Mouse (Mus musculus) macrophage (primary cell): ENCODE measurements around the gene Cnbp. TPM values are rescaled to one million over a fixed set of nuclear protein-coding genes. Genes with fewer than 3 reads are reported as not detected.

Experiments used
- H3K27ac ChIP-seq: fragments of 350-480 bp; formaldehyde crosslinking; 2 replicates; pipeline ENCODE4 v1.9.0; 2021
- H3K36me3 ChIP-seq: fragments of 350-480 bp; formaldehyde crosslinking; 2 replicates; pipeline ENCODE4 v1.9.0; 2021; ENCODE audit errors: inconsistent target
- H3K4me3 ChIP-seq: fragments of 350-480 bp; formaldehyde crosslinking; 2 replicates; pipeline ENCODE4 v1.9.0; 2021; ENCODE audit errors: inconsistent target
- H3K79me2 ChIP-seq: fragments of 350-480 bp; formaldehyde crosslinking; 2 replicates; pipeline ENCODE4 v1.9.0; 2021; ENCODE audit errors: inconsistent target
- WGBS: methylation state at CpG from one replicate; pipeline ENCODE4 v1.1.7; 2026; ENCODE audit warnings: inconsistent platforms; ENCODE audit not compliant: missing documents; 5-methylcytosine and 5-hydroxymethylcytosine counted together
- polyA plus RNA-seq: library from polyadenylated mRNA; stranded (reverse); fragments of 250-400 nt; gene quantifications from 3 replicates; pipeline ENCODE4 v1.2.4, GENCODE M21; 2018; ENCODE audit warnings: inconsistent platforms

Cnbp gene
- polyA plus RNA-seq, 1 experiment from 2014 or later: 146 TPM

DNA sequence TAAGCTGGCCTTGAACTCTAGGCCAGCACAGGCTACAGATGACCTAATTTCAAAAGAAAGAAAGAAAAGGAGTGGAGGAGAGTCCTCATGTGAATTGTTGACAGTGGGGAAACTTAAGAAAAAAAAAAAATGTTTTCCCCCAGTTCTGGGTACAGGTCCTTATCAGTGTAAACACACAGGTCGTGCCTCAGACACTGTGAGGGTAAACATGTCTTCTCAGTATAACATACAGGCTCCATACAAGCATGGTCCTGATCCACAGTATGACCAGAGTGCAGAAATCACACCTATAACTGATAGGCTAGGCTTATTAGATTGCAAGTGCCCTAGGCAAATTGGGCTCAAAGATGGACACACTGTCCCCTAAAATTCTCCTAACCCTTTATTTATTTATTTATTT, 19.5 kb upstream of the Cnbp start:
- H3K4me3 ChIP-seq: no peak overlapping the region
- 92% methylated on average over 1 of the region's 1 CpGs for WGBS
- H3K27ac ChIP-seq: no peak overlapping the region

GRCm38 (mm10) chr6:87868871-87869506, 18.1 kb upstream of the Cnbp start:
- H3K79me2 ChIP-seq: no peaks in the 10 kb centered on the region
- H3K36me3 ChIP-seq: no peaks in the 10 kb centered on the region
- peak overlapping the region; percentile 4; the same call in 1 of the 2 replicates for H3K27ac ChIP-seq
- WGBS: 32% methylated on average over 9 of the region's 9 CpGs
- H3K4me3 ChIP-seq: no peak overlapping the region

More for the DNA sequence above, 19.5 kb upstream of the Cnbp start:
- Histone ChIP-seq H3K79me2 (no peaks in the 10 kb centered on the region), H3K36me3 (no peaks in the 10 kb centered on the region)

DNA sequence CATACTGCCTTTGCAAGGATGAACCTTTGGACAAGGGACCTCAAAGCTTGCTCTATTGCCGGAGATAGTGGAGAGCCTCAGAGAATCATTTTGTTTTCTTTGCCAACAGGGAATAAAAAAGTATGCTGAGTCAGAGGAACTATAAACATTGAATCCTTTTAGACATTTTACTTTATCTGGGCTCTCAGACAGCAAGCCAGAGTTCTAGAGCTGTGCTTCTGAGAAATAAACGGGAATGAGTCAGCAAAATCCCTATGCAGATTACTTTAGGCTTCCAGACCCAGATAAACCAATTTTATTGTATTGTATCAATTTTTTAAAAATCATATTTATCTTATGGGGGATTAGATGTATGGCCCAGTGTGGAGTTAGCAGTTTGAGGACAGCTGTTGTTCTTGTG, 16.4 kb upstream of the Cnbp start:
- no peaks in the 10 kb centered on the region for H3K36me3 ChIP-seq
- H3K79me2 ChIP-seq: no peaks in the 10 kb centered on the region
- H3K4me3 ChIP-seq: no peak overlapping the region
- no peak overlapping the region for H3K27ac ChIP-seq
- 46% methylated on average over 2 of the region's 2 CpGs for WGBS

DNA sequence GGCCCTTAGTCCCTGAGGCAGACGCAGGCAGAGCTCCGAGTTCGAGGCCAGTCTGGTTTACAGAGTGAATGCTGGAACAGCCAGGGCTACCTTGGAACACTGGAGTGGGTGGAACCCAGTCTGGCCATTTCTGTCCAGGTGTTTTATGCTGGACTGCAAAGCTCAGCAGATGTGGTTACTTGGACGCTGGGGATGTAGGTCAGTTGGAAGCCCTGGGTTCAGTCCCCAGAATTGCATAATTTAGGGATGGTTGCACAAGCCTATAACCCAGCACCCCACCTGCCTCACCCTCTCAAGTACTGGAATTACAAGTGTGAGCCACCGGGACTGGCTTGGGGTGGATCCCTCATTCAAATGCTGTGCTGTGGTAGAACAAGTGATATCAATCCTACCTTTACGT, 15.3 kb upstream of the Cnbp start:
- Histone ChIP-seq H3K27ac (no peak overlapping the region), H3K79me2 (no peaks in the 10 kb centered on the region), H3K36me3 (no peaks in the 10 kb centered on the region), H3K4me3 (no peak overlapping the region)
- 71% methylated on average over 6 of the region's 6 CpGs for WGBS

DNA sequence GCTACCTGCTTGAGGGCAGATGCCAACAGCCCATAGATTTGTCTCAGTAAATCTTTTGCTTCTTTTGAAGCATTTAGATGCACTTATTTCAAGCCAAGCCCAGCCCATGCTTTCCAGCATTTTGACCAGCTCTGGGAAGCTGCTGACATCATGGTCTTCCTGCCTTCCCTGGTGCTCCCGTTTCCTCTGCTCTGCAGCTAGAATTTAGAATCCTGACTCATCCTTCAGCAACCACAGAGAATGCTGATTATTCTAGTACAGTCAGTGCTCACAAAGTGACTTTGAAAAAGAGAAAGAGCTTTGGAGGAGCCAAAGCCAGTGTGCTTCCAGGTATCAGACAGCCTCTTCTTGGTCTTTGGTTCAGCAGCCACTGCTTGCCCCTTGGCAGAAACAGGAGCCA, 6.2 kb upstream of the Cnbp start:
- H3K36me3 ChIP-seq: no peaks in the 10 kb centered on the region
- 21% methylated on average over 1 of the region's 1 CpGs for WGBS
- no peak overlapping the region for H3K4me3 ChIP-seq
- no peak overlapping the region for H3K27ac ChIP-seq
- no peaks in the 10 kb centered on the region for H3K79me2 ChIP-seq

DNA sequence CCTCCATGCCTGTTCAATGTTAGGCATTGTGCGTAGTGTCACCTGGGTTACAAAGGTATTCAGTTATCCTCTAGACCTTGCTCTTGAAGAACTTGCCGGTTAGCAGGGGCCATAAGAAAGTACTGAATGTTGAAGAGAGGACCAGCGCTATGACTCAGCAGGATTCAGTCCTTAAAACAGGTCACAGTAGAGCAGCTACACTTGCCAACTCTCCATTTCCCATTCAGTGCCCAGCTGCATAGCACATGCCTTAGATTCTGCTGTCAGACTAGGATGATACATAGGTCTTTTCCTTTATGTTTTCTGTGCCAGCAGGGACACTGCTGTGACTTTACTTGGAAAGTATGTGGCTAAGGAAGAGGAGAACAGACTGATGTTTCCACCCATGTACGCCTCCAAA, 2.5 kb upstream of the Cnbp start:
- no peak overlapping the region for H3K27ac ChIP-seq
- 79% methylated on average over 4 of the region's 4 CpGs for WGBS
- no peak overlapping the region for H3K4me3 ChIP-seq
- no peaks in the 10 kb centered on the region for H3K36me3 ChIP-seq
- H3K79me2 ChIP-seq: peaks cover 19% of the 10 kb centered on the region

DNA sequence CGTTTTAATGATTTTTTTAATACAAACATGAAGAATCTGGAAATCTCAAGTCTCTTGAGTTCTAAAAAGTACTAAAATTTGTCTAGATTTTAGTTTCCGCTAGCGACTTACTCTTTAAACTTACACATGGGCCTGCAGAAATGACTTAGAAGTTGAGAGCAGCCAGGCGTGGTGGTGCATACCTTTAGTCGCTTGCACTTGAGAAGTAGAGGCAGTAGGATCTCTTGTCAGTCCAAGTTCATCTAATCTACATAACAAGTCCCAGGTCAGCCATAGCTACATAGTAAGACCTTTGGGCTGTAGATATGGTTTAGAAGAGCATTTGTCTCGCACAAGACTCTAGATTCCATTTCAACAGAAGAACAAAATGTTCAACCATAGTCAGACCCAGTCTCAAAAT, 965 bp upstream of the Cnbp start:
- peaks cover 34% of the 10 kb centered on the region for H3K79me2 ChIP-seq
- H3K36me3 ChIP-seq: no peaks in the 10 kb centered on the region
- H3K4me3 ChIP-seq: no peak overlapping the region; the same call in 1 of the 2 replicates
- 97% methylated on average over 6 of the region's 6 CpGs for whole genome bisulfite sequencing
- H3K27ac ChIP-seq: no peak overlapping the region

DNA sequence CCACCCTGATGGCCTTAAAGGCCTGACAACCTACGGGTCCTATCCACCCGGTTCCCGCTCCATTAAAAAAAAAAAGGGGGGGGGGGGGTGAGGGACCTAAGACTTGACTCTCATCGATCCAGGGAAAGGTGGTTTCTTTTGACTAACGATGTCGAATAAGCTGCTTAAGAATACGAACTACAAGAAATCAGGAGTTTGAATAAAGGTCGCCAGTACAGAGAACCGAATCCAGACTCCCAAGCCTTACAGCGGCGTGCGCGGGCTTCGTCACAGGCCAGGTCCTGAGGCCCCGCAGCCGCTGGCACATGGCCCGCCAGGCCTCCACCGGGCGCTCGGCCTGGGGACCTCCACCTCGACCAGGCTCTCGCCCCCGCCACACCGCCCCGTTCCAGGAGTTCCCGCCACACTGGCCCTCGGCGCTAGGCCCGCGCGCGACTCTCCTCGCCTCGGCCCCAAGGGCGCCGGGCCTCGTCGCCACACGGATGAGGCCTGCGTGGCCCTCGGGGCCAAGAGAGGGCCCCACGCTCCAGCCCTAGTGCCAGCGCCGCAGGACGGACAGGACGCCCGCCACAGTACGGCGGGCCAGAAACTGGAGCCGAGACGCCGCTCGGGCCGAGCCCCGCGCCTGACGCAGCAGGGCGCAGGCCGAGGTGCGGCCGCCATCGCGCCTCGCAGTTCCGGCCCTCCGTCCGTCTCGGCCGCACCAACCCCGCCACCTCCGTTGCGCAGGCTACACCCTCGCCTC, 579 bp downstream of the Cnbp start:
- Histone ChIP-seq H3K79me2 (peaks cover 50% of the 10 kb centered on the region), H3K36me3 (peaks cover 3% of the 10 kb centered on the region), H3K4me3 (peak overlapping the region; percentile 84), H3K27ac (peak overlapping the region; percentile 67)
- 0% methylated on average over 69 of the region's 73 CpGs for WGBS

DNA sequence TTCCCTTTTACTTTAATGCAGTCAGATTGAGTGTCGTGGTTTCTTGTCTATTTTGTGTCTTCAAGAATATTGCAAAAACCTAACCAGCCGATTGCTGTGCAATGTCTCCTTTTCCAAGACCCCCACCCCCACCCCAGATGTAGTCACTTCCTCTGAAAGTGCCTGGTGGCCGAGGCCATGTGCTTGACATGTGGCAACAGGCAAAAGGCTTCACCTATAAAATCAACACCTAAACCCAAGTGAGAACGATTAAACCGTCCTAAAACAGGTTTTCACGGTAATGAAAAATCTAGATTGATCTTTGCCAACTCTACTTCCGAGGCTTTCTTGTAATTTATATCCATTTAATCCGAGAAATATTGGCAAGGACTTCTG, 1.1 kb downstream of the Cnbp start:
- Histone ChIP-seq H3K4me3 (peak overlapping the region; percentile 56), H3K36me3 (peaks cover 8% of the 10 kb centered on the region), H3K27ac (peak overlapping the region; percentile 67), H3K79me2 (peaks cover 55% of the 10 kb centered on the region)
- WGBS: 0% methylated on average over 8 of the region's 8 CpGs

- WGBS: 57% methylated on average over 1 of the region's 1 CpGs
- Histone ChIP-seq H3K4me3 (no peak overlapping the region), H3K27ac (no peak overlapping the region), H3K79me2 (peaks cover 64% of the 10 kb centered on the region), H3K36me3 (peaks cover 28% of the 10 kb centered on the region)
These were observed 4.1 kb downstream of the Cnbp start for GRCm38 (mm10) chr6:87846813-87847212.

- Histone ChIP-seq H3K27ac (no peak overlapping the region), H3K79me2 (peaks cover 63% of the 10 kb centered on the region), H3K36me3 (peaks cover 28% of the 10 kb centered on the region), H3K4me3 (no peak overlapping the region)
- 92% methylated on average over 13 of the region's 13 CpGs for WGBS
These were observed 5.7 kb downstream of the Cnbp start for GRCm38 (mm10) chr6:87845031-87845695.

DNA sequence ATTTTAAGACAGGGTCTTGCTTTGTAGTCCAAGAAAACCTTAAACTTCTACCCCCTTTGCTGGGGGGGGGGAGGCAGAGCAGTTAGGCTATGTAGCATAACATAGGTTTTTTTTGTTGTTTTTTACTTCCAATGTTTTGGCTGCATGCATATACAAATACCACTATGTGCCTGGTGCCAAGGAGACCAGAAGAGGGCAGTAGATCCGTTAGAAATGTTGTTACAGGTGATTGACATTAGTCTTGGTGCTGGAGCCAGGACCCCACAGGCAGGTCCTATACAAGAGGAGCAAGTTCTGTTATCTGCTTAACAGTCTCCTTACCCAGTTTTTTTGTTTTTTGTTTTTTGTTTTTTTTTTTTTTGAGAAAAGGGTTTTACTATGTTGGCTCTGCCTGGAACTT, 8.7 kb downstream of the Cnbp start:
- Histone ChIP-seq H3K4me3 (no peak overlapping the region), H3K36me3 (peaks cover 28% of the 10 kb centered on the region), H3K79me2 (peaks cover 41% of the 10 kb centered on the region), H3K27ac (no peak overlapping the region)
- 38% methylated on average over 1 of the region's 1 CpGs for WGBS

DNA sequence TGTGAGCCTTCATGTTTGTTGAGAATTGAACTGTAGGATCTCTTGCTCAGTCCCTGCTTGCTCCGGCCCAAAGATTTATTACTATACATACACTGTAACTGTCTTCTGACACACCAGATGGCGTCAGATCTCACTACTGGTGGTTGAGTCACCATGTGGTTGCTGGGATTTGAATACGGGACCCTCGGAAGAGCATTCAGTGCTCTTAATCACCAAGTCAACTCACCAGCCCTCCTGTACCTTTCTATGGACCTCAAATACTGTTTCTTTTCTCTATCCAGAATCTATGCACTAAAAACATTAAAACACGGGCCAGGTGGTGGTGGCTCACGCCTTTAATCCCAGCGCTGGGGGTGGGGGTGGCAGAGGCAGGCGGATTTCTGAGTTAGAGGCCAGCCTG, 9.3 kb downstream of the Cnbp start:
- no peak overlapping the region for H3K4me3 ChIP-seq
- peaks cover 28% of the 10 kb centered on the region for H3K36me3 ChIP-seq
- no peak overlapping the region for H3K27ac ChIP-seq
- 86% methylated on average over 8 of the region's 8 CpGs for WGBS
- H3K79me2 ChIP-seq: peaks cover 41% of the 10 kb centered on the region

DNA sequence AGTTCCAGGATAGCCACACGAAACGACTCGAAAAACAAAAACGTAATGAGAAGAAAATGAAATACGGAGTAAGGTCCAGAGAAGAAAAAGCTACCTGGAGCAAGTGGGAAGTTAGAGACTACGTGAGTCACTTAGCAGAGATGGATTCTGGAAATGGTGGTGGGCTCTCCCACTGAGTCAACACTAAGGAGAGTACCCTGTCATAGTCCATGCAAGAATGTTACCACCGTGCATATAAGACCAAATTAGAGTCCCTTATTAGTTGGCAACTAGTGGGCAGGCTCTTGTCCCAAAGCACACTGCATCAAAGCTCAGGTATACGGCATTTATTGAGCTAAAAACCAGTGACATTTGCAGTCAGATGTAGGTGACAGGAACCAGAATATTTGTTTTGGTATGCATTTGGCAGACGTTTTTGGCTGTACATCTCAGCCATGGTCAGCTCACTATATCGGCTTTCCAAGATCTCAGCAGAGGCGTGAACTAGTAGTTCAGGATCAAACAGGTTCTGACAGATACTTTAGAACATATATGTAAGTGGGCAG, 11.0 kb downstream of the Cnbp start:
- peaks cover 33% of the 10 kb centered on the region for H3K79me2 ChIP-seq
- WGBS: 70% methylated on average over 11 of the region's 11 CpGs
- H3K27ac ChIP-seq: no peak overlapping the region
- H3K4me3 ChIP-seq: no peak overlapping the region
- H3K36me3 ChIP-seq: peaks cover 22% of the 10 kb centered on the region
